Mouse (Mus musculus): Measurements from ENCODE around the gene Rab40c. TPM values are rescaled to one million over a fixed set of nuclear protein-coding genes. Genes with fewer than 3 reads are reported as not detected.

Gene Rab40c
- polyA plus RNA-seq, 1 experiment from 2014 or later = 15.8 TPM

DNA sequence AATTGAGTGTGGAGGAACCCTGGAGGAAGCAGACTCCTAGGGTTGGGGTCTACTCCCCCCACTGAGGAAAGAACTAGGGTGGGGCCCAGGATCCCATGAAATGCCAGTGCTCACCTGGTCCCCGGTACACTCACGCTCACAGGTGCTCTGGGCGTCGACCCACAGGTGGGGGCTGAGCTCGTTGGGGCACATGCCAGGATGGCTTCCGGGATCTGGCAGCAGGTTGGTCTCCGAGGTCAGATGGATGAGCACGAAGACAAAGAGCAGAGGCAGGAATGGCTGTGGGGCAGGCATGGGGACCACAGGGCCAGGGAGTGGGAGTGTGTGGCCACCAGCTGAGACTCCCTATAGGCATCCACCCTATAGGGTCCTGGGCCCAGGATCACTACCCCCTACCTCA, 39.8 kb downstream of the Rab40c start:
- TF ChIP-seq CTCF (IDR thresholded peaks at IDR 0.05; ENCODE audit: low read depth) = no peak

DNA sequence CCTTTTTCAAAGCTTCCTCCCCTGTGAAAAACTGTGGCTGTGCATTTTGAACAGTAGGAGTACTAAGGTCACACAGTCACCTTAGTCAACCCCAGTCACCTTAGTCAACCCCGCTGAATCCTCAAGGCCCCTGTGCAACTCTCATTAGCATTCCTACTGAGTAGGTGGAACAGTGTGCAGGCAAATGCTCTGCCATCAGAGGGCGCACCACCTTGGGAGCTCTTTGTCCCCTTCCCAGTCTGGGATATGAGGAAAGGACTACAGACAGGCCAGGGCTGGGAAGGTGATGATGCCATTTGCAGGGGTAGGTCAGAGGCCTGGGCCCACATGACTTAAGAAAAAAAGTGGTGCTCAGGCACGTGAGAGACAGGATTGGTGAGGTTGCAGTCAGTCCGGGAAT, 40.3 kb downstream of the Rab40c start:
- no peak overlapping the region for H3K4me3 ChIP-seq (ENCODE audit: low read depth, low read length)
- 0 out of 2 replicates have a peak, but pooled peaks have one; percentile 1 for ATAC-seq
- peak; percentile 74 for TF ChIP-seq CTCF (IDR thresholded peaks at IDR 0.05; ENCODE audit: low read depth)
- H3K4me1 ChIP-seq (replicated peaks; ENCODE audit: control insufficient read depth, insufficient read depth, low read length) = peaks cover 6% of the 10 kb centered on the region; the same call in 1 of the 2 replicates
- peaks cover 32% of the 10 kb centered on the region for H3K36me3 ChIP-seq (ENCODE audit: control insufficient read depth, insufficient read depth)
- no peaks in the 10 kb centered on the region for H3K9me3 ChIP-seq (ENCODE audit: control insufficient read depth)
- H3K27ac ChIP-seq (ENCODE audit: low read depth, low read length) = no peak overlapping the region
- WGBS = 58% methylated on average over 4 of the region's 4 CpGs
- no peak overlapping the region for H3K4me2 ChIP-seq (replicated peaks; ENCODE audit: low read depth)
- no peaks in the 10 kb centered on the region for H3K27me3 ChIP-seq (replicated peaks; ENCODE audit: control insufficient read depth, insufficient read depth, low read length)
- no peak overlapping the region for H3K9ac ChIP-seq (ENCODE audit: low read depth, low read length)

More for the DNA sequence above, 39.8 kb downstream of the Rab40c start:
- Histone ChIP-seq H3K9me3 (ENCODE audit: control insufficient read depth) (no peaks in the 10 kb centered on the region), H3K4me2 (replicated peaks; ENCODE audit: low read depth) (no peak overlapping the region), H3K27me3 (replicated peaks; ENCODE audit: control insufficient read depth, insufficient read depth, low read length) (no peaks in the 10 kb centered on the region), H3K36me3 (ENCODE audit: control insufficient read depth, insufficient read depth) (peaks cover 36% of the 10 kb centered on the region), H3K9ac (ENCODE audit: low read depth, low read length) (no peak overlapping the region), H3K27ac (ENCODE audit: low read depth, low read length) (no peak overlapping the region), H3K4me1 (replicated peaks; ENCODE audit: control insufficient read depth, insufficient read depth, low read length) (peaks cover 6% of the 10 kb centered on the region; the same call in 1 of the 2 replicates), H3K4me3 (ENCODE audit: low read depth, low read length) (no peak overlapping the region)
- ATAC-seq = no peak
- 66% methylated on average over 8 of the region's 8 CpGs for WGBS

DNA sequence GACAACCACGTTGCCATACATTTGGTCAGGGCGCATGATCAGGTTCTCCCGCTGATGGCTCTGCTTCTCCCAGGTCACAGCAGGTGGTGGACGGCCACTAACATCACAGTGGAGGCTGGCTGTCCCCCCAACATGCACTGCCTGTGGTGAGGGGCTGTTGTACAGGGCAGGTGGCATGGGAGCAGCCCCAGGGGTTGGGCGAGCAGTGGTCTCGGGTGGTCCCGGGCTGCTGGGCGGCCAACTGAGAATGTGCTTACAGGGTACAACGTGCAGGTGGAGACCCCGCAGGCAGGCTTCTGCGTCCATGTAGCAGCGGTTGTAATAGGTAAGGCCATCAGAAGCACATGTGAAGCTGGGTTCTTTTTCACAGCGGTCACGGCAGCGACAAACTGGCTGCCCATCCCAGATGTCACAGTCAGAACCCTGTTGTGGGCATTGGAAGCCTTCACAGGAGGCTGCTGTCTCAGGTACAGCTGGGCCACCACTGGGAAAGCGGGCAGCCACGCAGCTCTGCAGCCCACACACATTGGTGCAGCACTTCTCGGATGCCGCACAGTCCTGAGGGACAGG, 40.8 kb downstream of the Rab40c start:
- no peak overlapping the region for H3K9ac ChIP-seq (ENCODE audit: low read depth, low read length)
- no peak for ATAC-seq
- H3K4me3 ChIP-seq (ENCODE audit: low read depth, low read length) = no peak overlapping the region
- H3K4me2 ChIP-seq (replicated peaks; ENCODE audit: low read depth) = no peak overlapping the region
- no peaks in the 10 kb centered on the region for H3K9me3 ChIP-seq (ENCODE audit: control insufficient read depth)
- TF ChIP-seq CTCF (IDR thresholded peaks at IDR 0.05; ENCODE audit: low read depth) = no peak
- peaks cover 6% of the 10 kb centered on the region; the same call in 1 of the 2 replicates for H3K4me1 ChIP-seq (replicated peaks; ENCODE audit: control insufficient read depth, insufficient read depth, low read length)
- no peak overlapping the region for H3K27ac ChIP-seq (ENCODE audit: low read depth, low read length)
- no peaks in the 10 kb centered on the region for H3K27me3 ChIP-seq (replicated peaks; ENCODE audit: control insufficient read depth, insufficient read depth, low read length)
- peaks cover 28% of the 10 kb centered on the region for H3K36me3 ChIP-seq (ENCODE audit: control insufficient read depth, insufficient read depth)
- whole genome bisulfite sequencing = 93% methylated on average over 19 of the region's 19 CpGs

DNA sequence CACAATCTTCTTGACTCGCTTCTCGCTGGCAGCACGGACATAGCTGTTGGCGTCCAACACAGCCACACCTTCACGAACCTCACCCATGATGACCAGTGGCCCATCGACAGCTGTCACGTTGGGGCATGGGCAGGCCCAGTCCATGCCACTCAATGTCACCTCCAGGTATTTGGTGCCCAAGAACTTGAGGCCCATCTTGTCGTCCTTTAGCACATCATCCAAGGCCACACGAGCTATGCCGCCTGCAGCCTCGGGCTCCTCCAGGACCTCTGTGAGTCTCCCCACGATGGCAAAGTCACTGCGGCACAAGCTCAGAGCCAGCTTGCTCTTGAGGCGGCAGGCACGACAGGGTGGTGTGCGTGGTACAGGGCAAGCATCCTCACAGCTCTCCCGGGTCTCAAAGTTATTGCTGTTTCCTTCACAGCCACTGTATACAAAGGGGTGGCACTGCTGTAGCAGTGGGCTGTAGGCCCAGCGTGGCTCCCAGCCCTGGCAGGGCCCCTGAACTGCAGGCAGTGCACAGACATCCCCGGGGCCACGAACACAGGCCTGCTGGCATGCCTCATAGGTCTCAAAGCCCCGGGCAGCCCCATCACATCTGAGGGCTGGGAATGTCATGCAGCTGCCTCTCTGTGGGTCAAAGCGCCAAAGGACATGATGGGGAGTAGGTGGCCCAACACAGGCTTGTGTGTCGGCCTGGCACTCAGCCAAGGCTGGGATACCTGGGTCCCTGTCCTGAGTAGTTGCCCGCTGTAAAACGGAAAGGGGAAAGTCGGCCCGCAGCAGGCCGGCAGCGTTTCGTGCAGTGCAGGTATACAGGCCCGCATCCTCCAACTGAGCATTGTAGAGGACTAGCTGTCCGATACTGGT, 41.6 kb downstream of the Rab40c start:
- no peak overlapping the region for H3K4me3 ChIP-seq (ENCODE audit: low read depth, low read length)
- no peak for ATAC-seq
- no peak for TF ChIP-seq CTCF (IDR thresholded peaks at IDR 0.05; ENCODE audit: low read depth)
- H3K9ac ChIP-seq (ENCODE audit: low read depth, low read length) = no peak overlapping the region
- 93% methylated on average over 32 of the region's 32 CpGs for WGBS
- peaks cover 21% of the 10 kb centered on the region for H3K36me3 ChIP-seq (ENCODE audit: control insufficient read depth, insufficient read depth)
- H3K9me3 ChIP-seq (ENCODE audit: control insufficient read depth) = no peaks in the 10 kb centered on the region
- H3K27me3 ChIP-seq (replicated peaks; ENCODE audit: control insufficient read depth, insufficient read depth, low read length) = no peaks in the 10 kb centered on the region
- H3K4me1 ChIP-seq (replicated peaks; ENCODE audit: control insufficient read depth, insufficient read depth, low read length) = peaks cover 6% of the 10 kb centered on the region; the same call in 1 of the 2 replicates
- H3K4me2 ChIP-seq (replicated peaks; ENCODE audit: low read depth) = no peak overlapping the region
- H3K27ac ChIP-seq (ENCODE audit: low read depth, low read length) = no peak overlapping the region

- Histone ChIP-seq H3K9ac (ENCODE audit: low read depth, low read length) (no peak overlapping the region; the same call in 1 of the 2 replicates), H3K27me3 (replicated peaks; ENCODE audit: control insufficient read depth, insufficient read depth, low read length) (no peaks in the 10 kb centered on the region), H3K9me3 (ENCODE audit: control insufficient read depth) (no peaks in the 10 kb centered on the region), H3K4me2 (replicated peaks; ENCODE audit: low read depth) (no peak overlapping the region), H3K36me3 (ENCODE audit: control insufficient read depth, insufficient read depth) (peaks cover 15% of the 10 kb centered on the region), H3K4me3 (ENCODE audit: low read depth, low read length) (no peak overlapping the region), H3K4me1 (replicated peaks; ENCODE audit: control insufficient read depth, insufficient read depth, low read length) (peaks cover 6% of the 10 kb centered on the region; the same call in 1 of the 2 replicates), H3K27ac (ENCODE audit: low read depth, low read length) (no peak overlapping the region)
- 86% methylated on average over 3 of the region's 3 CpGs for WGBS
- ATAC-seq = no peak
- TF ChIP-seq CTCF (IDR thresholded peaks at IDR 0.05; ENCODE audit: low read depth) = no peak
Measured at GRCm38 (mm10) chr17:25877025-25877424, 42.5 kb downstream of the Rab40c start.

- H3K9me3 ChIP-seq (ENCODE audit: control insufficient read depth) = no peaks in the 10 kb centered on the region
- H3K27me3 ChIP-seq (replicated peaks; ENCODE audit: control insufficient read depth, insufficient read depth, low read length) = no peaks in the 10 kb centered on the region
- ATAC-seq = no peak; the same call in 1 of the 2 replicates
- H3K4me1 ChIP-seq (replicated peaks; ENCODE audit: control insufficient read depth, insufficient read depth, low read length) = peaks cover 6% of the 10 kb centered on the region; the same call in 1 of the 2 replicates
- H3K27ac ChIP-seq (ENCODE audit: low read depth, low read length) = peak overlapping the region; percentile 63; the same call in 1 of the 2 replicates
- peaks cover 10% of the 10 kb centered on the region for H3K36me3 ChIP-seq (ENCODE audit: control insufficient read depth, insufficient read depth)
- peak overlapping the region; percentile 86 for H3K4me2 ChIP-seq (replicated peaks; ENCODE audit: low read depth)
- H3K4me3 ChIP-seq (ENCODE audit: low read depth, low read length) = peak overlapping the region; percentile 74
- TF ChIP-seq CTCF (IDR thresholded peaks at IDR 0.05; ENCODE audit: low read depth) = no peak
- 43% methylated on average over 10 of the region's 10 CpGs for WGBS
- H3K9ac ChIP-seq (ENCODE audit: low read depth, low read length) = peak overlapping the region; percentile 50; the same call in 1 of the 2 replicates
Measured at GRCm38 (mm10) chr17:25876347-25876915, 43.1 kb downstream of the Rab40c start.
